Mouse (Mus musculus): ENCODE results near the gene Gm28778.
"Not testable (repeated sequence)": the region's sequence is repeated elsewhere in the genome, so short reads cannot be mapped to it uniquely, and the experiment has no call there.

Gm28778 gene

DNA sequence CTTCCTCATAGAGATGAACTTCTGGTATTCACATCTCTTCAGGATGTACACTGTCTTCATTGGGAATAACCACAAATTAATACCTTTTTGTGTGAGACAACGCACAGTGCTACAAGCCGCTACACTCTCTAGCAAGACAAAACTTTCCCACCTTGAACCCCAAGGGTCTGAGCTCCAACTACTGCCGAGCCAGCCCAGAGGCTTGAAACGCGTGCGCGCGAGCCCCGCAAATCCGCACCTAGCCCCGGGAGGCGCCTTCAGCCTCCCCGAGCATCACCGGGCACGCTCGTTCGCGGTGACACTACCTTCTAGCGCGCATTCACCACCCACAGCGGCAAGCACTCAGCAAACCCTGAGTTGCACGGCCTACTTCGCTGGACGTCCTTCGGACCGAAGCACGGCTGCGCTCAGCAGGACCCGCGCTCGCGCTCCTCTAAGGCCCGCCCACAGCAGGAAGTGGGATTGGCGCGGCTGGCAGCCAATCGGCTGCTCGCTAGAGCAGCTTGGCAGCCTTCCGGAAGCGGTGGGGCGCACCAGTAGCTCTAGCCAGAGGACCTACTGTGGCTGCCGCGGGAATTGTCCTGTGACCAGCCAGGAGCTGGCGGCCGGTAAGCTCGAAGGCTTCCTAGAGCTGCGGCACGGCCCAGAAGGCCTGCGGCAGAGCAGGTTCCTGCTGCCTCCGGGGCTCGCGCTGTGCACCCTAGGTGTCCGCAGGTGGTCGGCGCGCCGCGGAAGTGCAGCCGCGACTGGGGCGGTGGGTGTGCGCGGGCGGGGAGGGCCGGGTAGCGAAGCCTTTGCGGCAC, at the start of gene Gm28778, which contains the start of the genes Pms1 and Ormdl1:
Gene Gm28778, plus strand, starts transcription at position 531 of the 803 bp plus-strand sequence.
Gene Pms1, minus strand, starts transcription at position 438 of the 803 bp plus-strand sequence.
Gene Ormdl1, plus strand, starts transcription at position 515 of the 803 bp plus-strand sequence.
- DNase-seq (ENCODE audit: low spot score) = peak; percentile 92

DNA sequence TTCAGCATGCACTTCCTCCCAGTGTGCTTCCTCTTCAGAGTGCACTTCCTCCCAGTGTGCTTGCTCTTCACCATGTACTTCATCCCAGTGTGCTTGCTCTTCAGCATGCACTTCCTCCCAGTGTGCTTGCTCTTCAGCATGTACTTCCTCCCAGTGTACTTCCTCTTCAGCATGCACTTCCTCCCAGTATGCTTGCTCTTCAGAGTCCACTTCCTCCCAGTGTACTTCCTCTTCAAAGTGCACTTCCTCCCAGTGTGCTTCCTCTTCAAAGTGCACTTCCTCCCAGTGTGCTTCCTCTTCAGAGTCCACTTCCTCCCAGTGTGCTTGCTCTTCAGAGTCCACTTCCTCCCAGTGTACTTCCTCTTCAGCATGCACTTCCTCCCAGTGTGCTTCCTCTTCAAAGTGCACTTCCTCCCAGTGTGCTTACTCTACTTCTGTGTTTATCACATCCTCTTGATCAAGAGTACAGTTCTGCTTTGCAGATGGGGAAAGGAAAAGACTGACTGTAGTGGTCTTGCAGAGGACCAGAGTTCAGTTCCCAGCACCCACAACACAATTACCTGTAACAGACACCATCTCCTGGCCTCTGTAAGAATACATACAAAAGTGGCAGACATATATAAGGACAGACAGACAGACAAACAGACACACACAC, 31.8 kb upstream of the Gm28778 start:
- not testable (repeated sequence) for DNase-seq (ENCODE audit: low spot score)

DNA sequence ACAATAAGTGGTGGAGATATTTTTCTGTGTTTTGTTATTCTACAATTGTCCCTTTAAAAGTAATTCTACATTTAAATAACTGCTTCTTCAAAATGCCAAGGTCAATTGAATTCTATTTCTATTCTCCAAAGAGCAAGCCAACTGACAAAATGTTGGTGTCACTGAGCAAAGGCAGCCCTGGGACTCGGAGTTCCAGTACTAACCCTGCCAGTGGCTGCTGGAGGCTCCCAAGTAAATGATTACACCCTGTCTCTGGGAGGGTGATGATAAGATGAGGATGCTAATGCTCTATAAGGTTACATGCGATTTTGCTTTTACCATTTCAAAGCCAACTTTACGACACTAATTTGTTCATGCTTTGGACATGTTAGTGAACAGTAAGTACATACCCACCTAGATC, 27.0 kb upstream of the Gm28778 start:
- DNase-seq (ENCODE audit: low spot score) = no peak

DNA sequence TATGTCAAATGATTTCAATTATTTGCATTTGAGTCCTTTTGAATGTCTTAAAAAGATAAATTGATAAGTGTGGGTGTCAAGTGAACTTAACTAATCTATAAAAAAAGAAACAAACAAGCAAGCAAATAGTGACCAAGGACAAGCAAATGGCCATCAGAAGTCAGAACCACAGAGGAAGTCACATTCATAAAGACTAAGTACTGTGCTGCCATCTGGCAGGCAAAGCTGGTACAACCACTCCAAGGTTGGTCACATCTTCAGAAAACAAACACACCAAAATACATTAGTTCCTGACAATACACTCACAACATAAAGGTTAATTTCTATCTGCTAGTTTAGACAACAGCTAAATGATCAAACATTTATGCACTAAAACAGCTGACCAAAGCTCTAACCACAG, 24.3 kb upstream of the Gm28778 start:
- DNase-seq (ENCODE audit: low spot score) = peak; percentile 22

DNA sequence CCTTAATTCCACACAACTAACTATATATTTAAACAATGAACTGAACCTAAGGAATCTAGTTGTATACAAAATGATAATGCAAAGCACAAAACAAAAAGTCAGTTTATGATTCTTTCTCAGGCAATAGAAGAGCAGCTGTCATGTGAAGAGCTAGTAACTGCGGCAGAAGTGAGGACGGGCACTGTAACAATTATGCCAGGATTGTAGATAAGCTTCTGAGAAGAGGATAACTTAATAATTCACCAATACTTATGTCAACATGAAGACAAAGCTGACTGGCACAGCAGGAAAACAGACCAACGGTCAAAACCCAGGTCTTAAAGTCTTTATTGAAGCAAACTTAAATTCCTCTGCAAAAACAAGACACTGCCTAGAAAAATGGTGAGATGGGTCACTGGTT, 5.7 kb upstream of the Gm28778 start:
- no peak for DNase-seq (ENCODE audit: low spot score)

DNA sequence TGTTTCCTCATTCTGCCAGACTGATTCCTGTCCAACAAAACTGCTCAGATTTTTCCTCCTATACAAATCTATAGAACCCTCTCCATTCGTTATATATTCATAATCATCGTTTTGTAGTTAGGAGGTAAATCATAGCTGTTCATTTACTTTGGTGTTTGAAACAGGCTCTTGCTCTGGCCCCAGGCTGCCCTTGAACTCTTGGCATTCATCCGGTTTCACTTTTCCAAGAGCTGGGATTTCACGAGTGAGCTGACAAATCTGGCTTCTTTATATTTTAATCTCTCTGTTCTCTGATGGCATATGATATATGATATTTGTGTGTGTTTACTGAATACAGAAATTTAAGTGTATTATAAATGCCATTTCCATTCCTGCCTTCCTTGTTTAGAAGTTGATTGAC, 3.6 kb downstream of the Gm28778 start:
- DNase-seq (ENCODE audit: low spot score) = no peak

DNA sequence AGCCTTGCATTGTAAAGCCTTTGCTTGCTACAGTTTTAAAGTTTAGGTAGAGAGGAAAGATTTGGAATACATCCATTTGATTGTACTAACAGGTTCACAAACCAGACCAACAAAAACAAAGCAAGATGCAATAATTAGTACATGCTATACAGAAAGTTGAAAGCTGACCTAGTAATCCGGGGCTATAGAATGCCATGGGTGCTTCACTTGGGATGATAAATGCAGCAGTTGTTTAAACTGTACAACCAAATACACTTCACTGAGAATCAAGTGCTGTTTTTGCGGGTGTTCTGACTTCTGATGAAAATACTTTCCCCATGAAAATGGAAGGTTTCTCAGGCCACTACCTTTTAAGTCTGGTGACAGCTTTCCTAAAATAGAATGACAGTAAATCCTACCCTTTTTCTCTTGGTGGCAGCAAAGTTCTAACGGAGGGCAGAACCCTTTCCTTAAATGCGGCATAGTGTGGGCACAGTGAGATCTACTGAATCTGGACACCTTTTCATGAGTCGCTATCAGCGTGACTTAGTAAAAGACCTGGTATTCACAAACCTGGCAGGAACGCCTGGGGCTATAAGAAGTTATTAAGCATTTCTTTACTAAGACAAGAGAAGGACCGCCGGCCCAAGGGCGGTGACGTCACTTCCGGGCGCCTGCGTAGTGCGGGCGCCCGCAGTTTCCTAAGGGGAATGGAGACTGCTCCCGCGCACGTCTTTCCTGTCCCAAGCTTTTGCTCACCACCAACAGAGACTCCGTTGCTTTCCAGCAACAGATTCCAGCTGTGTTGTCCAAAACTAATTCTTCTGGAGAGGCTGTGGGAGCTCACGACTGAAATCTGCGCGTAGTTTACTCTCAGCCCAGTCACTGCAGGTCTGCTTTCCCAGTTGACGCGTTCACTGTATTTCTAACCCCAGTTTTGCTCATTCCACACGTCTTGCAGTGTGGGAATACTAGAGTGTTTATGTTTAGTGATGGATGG, 16.4 kb downstream of the Gm28778 start, which contains the start of gene Osgepl1:
Gene Osgepl1, plus strand, starts transcription at position 636 of the 979 bp plus-strand sequence.
- DNase-seq (ENCODE audit: low spot score) = peak; percentile 79

DNA sequence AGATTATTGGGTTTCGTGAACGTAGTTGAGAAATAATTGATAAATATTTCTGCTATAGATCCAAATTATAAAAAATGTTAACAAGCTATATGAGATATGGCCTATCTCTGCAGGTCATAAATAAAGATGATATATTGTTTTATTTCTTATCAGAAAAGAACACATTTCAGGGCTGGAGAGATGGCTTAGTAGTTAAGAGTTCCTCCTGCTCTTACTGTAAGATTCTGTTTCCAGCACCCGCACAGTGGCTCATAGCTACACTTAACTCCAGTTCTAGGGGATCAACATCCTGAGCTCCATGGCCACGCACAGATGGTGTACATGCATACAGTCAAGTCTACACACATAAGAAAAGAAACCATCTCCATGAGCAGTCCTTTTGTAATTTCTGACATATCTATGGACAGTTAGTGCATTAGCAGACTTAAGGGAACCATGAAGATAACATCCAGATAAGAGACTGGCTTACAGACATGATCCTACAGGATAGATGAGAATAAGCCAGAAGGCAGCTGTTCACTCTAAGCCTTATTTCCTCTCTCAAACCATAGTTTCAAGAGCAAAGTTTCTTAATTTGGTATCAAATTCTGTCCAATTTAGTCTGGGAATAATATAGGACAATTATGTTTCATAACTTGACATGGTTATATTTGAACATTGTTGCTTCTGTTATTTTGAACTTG, 24.9 kb downstream of the Gm28778 start:
- DNase-seq (ENCODE audit: low spot score) = no peak

DNA sequence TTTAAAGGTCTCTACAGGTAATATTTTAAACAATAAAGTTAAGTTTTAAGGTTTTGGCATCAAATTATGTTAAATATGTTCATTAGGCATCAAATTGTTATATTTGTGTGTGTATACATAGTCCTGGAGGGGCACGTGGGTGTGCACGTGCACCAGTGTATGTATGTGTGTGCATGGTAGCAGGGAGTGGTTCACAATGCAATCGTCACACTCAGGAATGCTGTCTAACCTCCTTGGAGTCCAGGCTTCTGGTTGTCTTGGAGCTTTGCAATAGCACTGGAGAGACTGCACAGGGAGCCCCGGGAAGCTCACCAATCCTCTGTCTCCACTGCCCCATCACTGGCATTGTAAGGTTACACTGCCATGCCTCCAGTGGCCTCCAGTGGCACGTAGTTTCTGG, 26.3 kb downstream of the Gm28778 start:
- DNase-seq (ENCODE audit: low spot score) = no peak

DNA sequence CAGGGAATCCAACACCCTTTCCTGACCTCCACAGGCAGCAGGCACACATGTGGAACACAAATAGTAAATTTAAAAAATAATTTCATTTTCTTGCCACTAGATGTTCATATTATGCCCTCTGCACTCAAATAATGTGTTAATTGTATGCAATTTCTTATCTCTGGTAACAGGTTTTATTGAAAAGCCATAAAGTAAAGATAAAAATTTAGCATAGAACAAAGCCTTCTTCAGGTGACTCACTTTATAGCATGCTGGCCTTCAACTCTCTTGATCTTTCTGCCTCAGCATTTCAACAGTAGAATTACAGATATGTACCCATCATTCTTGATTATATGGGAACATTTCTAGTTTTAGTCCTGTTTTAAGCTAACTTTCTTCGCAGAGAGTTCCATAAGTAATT, 27.4 kb downstream of the Gm28778 start:
- no peak for DNase-seq (ENCODE audit: low spot score)

DNA sequence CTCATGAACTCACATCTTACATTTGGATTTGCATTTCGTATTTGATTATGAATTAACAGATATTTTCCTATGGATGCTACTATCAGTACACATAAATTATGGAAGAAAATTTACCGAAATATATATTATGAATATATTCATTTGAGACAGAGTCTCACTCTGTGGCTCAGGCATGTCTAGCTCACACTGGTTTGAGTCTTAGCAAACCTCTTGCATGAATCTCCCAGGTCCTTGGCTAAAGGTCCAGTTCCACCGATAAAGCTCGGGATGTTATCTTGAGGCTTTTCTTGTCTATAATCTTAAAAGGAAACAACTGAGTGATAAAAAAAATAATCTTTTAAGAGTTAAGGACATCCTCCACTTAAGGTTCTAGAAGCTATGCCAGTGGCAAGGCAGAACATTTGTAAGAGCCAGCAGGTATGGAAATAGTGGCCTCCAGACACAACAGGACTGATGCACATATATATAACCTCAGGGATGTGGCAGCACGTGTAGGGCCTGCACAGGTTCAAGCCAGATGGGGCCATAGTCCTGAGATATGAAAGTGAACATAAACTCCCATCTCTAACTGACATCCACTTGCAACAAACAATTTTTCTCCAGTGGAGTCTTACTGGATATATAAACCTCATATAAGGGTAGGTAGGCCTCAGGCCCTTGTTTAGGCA, 28.1 kb downstream of the Gm28778 start:
- DNase-seq (ENCODE audit: low spot score) = no peak

DNA sequence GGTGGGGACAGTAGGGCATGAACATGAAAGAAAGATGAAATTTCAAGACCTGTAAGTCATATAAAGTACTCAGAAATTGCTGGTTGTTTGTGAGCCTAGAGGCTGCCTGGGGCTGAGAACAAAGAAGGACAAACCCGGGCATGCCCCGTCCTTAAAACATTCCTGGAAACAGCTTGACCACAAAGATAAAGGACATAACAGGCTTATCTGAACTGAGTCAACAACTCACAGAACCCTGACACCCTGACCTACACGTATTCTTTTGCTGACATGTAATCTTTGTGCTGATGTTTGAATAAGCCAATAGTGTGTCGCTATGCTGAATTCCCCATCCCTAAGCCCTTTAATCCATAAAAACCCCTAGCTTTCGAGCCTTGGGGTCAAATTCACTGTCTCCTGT, 36.6 kb downstream of the Gm28778 start:
- DNase-seq (ENCODE audit: low spot score) = not testable (repeated sequence)

DNA sequence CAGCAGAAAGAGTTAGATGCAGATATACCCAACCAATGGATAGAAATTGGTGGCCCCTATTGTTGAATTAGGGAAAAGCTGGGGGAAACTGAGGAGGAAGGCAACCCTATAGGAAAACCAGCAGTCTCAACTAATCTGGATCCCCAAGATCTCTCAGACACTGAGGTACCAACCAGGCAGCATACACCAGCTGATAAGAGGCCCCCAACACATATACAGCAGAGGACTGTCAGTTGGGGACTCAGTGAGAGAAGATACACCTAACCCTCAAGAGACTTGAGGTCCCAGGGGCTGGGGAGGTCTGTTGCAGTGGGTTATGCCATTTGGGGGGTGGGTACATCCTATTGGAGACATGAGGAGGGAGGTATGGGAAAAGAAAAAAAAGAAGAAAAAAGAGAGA, 38.6 kb downstream of the Gm28778 start:
- no peak for DNase-seq (ENCODE audit: low spot score)

DNA sequence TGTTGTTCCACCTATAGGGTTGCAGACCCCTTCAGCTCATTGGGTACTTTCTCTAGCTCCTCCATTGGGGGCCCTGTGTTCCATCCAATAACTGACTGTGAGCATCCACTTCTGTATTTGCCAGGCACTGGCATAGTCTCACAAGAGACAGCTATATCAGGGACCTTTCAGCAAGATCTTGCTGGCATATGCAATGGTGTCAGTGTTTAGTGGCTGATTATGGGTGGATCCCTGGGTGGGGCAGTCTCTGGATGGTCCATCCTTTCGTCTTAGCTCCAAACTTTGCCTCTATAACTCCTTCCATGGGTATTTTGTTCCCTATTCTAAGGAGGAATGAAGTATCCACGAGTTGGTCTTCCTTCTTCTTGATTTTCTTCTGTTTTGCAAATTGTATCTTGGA, 40.5 kb downstream of the Gm28778 start:
- not testable (repeated sequence) for DNase-seq (ENCODE audit: low spot score)

DNA sequence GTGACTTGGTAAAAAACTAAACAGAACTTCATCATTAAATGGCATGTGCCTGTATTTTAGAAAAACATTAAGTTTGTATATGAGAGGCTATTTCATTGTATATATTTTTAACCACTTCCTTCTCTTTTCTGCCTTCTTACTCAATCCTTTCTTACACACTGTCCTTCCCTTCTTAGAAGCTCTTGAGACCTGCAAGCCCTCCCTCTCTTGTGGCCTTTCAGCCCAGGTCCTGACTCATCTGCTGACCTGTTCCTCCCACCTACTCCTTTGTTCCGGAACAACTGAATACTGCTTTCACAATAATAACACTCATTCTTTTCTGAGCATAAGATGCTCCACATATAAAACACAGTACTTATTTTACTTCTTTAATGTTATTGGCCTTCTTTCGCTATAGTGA, 44.2 kb downstream of the Gm28778 start:
- no peak for DNase-seq (ENCODE audit: low spot score)

DNA sequence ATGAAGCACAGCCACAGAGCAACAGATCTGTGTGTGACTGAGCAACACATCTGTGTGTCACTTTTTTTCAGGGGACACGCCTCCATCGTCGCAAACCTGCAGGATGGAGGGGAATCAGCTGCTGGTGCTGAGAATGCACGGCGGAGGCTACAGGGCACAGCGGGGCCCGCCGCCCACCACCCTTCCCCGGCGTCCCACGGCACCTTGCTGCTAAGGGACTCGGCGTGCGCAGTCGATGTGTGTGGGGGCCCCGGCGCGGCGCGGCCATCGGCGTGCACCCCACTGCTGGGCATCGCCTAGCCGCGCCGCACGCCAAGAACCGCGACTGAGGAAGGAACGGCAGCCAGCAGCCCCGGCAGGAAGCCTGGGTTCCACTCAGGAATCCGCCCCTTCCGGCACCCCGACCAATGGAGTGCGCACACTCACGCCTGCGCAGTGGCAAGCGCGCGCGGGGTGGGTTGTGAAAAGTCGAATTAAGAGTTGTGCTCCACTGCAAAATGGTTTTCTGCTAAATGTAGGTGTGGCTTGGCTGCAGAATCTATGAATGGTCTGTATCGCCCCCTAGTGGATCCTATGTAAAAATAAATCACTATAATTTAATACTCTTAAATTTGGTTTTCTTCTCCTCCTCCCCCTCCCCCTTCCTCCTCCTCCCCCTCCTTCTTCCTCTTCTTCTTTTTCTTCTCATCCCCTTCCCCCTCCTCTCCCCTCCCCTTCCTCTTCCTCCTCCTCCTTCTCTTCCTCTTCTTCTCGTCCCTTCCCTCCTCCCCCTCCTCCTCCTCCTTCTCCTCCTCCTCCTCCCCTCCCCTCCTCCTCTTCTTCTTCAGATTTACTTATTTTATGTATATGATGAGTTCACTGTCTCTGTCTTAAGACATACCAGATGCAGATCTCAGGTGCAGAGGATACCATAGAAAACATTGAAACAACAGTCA, 55.7 kb downstream of the Gm28778 start, which contains the start of the genes Asdurf, Gm28551 and Asnsd1:
Gene Asdurf, minus strand, starts transcription at position 293 of the 935 bp plus-strand sequence.
Gene Gm28551, minus strand, starts transcription at position 341 of the 935 bp plus-strand sequence.
Gene Asnsd1, minus strand, starts transcription at position 426 of the 935 bp plus-strand sequence.
- DNase-seq (ENCODE audit: low spot score) = peak; percentile 96

DNA sequence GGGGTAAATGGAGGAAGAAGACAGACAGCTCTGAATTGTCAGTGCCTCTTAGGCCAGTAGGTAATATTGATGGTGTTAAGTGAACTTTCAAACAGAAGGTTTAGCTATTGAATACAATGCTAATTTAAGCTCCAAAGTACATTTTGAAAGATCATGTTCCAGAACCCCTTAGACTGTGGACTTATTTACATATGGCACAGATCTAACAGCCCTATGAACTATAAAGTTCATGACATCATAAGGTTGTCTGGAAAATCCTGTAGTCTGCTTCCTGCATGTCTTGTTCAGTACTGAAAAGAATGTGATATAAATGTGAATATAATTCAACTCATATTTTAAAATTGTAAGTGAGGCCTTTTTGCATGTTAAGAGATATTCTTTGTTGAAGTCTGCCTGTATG, 62.1 kb downstream of the Gm28778 start:
- DNase-seq (ENCODE audit: low spot score) = no peak
